Mouse (Mus musculus) small intestine, adult 2 months (tissue): ENCODE measurements around the gene Npy2r.

Experiments used
- CTCF ChIP-seq: fragments of 200-500 bp; IDR thresholded peaks from 2 replicates; pipeline ENCODE4 v1.5.1; 2012; ENCODE audit warnings: low read depth, mild to moderate bottlenecking, control low read depth, inconsistent platforms, low read length, moderate library complexity, mixed read lengths; ENCODE audit not compliant: insufficient replicate concordance, insufficient read length; ENCODE audit errors: extremely low read depth
- POLR2A ChIP-seq: fragments of 200-500 bp; IDR thresholded peaks from 2 replicates; pipeline ENCODE4 v1.6.1; 2012; ENCODE audit warnings: low read depth, mild to moderate bottlenecking, control low read depth, inconsistent platforms, low read length, moderate library complexity

DNA sequence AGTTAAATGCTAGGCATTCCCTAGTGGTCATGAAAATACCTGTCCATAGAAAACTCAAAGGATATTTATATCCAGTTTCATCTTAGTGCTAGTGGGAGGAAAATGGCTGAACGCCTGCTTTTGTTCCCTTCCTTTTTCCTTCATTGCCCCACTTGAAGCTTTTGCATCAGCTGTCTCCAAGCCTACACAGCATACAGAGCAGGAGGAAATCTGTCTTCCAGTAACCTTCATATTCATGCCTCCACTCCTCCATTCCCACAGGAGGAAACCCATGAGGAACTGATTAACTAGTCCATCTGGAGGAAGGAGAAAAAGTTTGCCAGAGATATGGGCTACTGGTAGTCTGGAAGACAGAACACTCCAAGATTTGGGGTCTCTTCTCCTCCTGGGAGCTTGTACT is 23.1 kb downstream of the Npy2r start:
- TF ChIP-seq CTCF: no peak
- TF ChIP-seq POLR2A: no peak
